Mouse (Mus musculus): ENCODE results near the gene Rab7.

Rab7 gene

GRCm38 (mm10) chr6:88044577-88045405 lies at the start of gene Rab7:
Gene Rab7 (minus strand): TSS chr6:88045270.
- peak; percentile 94 for DNase-seq

DNA sequence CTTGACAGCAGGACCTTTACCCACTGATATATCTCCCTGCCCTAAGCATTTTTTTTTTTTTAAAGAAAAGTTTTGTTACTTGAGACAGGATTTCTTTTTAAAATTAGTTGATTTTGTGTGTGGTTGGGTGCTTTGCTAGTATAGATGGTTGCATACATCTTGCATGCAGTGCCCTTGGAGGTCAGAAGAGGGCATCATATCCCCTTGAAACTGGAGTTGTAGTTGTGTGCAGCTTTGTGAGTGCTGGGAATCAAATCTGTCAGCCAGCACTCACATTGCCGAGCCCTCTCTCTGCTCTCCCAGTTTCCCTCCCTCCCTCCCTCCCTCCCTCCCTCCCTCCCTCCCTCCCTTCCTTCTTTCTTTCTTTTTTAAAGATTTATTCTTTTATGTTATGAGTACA lies 43.9 kb upstream of the Rab7 start:
- no peak for DNase-seq

DNA sequence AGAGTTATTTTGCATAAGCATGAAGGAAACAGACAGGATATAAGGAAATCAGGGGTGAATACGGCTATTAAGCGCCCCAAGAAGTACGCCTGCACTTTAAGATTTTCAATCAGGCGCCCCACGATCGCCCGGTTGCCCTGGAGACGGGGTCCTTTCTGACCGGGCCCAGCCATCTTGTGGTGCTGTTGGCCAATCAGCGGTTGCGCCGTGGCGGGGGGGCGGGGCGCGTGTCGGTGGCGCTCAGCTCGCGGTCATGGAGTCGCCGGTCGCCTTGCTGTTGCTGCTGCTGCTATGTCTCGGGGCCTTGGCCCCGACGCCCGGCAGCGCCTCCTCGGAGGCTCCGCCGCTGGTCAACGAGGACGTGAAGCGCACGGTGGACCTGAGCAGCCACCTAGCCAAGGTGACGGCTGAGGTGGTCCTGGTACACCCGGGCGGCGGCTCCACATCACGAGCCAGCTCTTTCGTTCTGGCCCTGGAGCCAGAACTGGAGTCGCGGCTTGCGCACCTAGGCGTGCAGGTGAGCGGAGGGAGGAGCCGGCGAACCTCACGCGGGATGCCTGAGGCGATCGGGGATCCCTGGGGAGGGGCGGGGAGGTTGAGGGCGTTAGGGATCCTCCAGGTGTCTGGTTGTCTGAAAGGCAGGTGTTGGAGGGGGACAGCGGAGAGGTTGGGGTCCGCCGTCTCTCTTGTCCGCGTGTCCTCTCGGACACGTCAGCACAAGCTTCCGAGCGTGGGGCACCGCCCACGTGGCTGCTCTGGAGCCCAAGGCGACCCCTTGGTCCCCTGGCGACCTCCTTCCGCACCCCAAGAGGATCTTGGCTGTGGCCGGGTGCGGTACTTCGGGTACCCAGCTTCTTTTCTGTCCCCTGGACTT lies 39.4 kb upstream of the Rab7 start, which contains the start of gene Rpn1:
Rpn1 (plus strand) TSS at position 205 of the 874 bp plus-strand sequence.
- DNase-seq, result peak; percentile 98

GRCm38 (mm10) chr6:88083672-88084071 lies 38.6 kb upstream of the Rab7 start:
- DNase-seq, result no peak

GRCm38 (mm10) chr6:88083095-88083494 lies 38.0 kb upstream of the Rab7 start:
- no peak for DNase-seq

DNA sequence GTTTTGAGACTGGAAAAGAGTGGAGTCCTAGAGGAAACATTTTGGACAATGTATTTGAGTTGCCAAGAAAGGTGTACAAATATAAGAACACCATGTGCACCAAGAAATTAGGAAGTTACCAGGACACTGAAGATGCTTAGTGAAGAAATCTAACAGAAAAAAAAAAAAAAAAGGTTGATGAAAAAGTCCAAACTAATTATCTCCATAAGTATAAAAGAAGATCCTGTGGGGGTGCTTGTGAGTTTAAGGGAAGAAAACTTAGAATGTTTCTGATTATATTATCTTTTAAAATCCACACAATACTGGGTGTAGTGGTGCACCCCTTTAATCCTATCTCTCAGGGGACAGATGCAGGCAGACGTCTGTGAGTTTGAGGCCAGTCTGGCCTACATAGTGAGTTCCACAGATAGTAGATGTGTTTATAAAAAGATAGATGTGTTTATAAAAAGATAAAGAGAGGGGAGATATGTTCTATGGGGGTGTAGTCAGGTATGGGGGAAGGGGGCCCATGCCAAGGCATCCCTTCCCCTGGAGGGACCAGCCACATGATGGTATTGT lies 31.0 kb upstream of the Rab7 start:
- no peak for DNase-seq

- DNase-seq, result peak; percentile 97
Observed at GRCm38 (mm10) chr6:88074752-88075554, 29.9 kb upstream of the Rab7 start.

DNA sequence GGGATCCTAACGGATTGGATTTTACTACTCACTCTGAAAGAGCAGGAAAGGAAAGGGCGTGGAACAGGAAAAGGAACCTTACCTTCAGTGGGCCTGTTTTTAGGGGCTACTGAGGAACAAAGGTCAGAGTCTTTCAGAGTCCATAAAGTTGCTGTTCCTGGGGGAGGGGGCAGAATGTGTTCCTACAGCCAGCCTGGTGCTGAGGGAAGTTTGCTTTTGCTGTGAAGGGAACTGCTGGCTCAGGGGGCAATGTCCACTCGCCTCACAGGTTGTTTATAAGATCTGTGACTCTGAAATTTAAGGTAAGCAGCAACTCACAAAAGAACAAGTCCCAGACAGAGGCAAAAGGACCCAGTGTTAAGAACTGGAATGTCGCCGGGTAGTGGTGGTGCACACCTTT lies 26.1 kb upstream of the Rab7 start:
- DNase-seq, result peak; percentile 71

GRCm38 (mm10) chr6:88070468-88070867 lies 25.4 kb upstream of the Rab7 start:
- no peak for DNase-seq

DNA sequence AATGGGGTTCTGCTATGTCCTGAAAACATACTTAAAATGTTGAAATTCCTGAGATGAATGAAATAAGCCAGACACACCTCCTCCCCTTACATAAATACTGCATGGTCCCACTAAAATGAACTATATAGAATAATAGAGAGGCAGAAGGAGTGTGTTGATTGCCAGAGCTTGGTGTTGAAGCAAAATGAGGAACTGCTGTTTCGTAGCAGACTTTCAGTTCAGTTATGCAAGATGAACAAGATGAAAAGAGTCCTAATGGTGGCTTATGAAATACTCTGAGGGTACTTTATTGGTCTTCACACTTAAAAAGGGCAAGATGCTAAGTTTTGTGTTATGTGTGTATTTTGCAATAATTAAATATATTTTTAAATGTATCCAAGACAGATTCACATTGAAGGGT lies 23.7 kb upstream of the Rab7 start:
- no peak for DNase-seq

DNA sequence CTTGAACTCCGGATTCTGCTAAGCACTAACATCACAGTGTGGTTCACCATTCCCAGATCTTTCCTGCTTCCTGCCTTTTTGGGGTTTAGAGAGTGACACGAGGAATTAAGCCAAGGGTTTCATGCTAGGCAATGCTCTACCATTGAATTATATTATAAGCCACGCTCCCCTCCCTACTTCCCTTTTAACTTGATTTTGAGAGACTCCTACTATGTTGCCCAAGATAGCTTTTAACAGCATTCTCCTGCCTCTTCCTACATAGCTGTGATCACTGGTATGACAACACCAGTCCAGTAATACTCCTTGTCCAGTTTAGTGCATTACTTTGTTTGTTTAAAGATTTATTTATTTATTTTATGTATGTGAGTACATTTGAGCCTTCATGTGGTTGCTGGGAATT lies 22.7 kb upstream of the Rab7 start:
- DNase-seq, result no peak

DNA sequence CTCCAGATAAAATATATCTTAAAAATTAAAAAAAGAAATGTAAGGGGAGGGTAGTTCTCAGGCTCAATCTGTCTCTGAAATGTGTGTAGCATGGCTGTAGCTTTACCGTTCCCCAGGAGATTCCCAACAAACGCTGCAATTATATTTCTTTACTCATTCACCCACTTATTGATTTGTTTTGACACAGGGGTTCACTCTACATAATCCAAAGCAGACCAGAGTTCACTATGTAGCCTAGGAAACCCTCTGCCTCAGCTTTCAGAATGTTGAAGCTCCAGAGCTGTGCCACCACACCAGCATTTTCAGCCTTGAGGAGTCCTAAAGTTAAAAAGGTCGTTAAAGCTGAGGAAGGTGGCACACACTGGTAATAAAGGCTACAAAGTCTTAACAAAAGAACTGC lies 20.9 kb upstream of the Rab7 start:
- DNase-seq, result no peak

DNA sequence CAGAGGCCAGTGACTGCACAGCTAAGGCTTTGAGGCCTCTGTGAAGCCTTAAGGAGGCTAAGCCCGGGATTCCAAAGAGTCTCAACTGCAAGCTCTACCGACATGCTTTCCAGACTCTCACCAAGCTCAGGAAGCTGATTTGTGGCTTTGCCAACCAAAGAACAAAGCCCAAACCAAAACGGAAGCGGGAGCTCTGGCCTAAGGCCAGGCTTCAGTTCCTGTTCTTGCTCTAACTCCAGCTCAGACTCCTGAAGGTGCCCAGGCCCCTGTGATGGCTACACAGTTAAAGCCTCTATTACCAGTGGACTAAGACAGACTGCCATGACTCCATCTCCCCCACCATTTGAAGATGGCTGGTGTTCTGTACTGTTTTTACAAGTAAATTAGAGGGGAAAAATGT lies 20.0 kb upstream of the Rab7 start:
- DNase-seq, result peak; percentile 67

- DNase-seq, result no peak
Observed at GRCm38 (mm10) chr6:88064072-88064642, 19.1 kb upstream of the Rab7 start.

GRCm38 (mm10) chr6:88062398-88062797 lies 17.3 kb upstream of the Rab7 start:
- DNase-seq, result no peak

GRCm38 (mm10) chr6:88061406-88061805 lies 16.3 kb upstream of the Rab7 start:
- DNase-seq, result no peak

DNA sequence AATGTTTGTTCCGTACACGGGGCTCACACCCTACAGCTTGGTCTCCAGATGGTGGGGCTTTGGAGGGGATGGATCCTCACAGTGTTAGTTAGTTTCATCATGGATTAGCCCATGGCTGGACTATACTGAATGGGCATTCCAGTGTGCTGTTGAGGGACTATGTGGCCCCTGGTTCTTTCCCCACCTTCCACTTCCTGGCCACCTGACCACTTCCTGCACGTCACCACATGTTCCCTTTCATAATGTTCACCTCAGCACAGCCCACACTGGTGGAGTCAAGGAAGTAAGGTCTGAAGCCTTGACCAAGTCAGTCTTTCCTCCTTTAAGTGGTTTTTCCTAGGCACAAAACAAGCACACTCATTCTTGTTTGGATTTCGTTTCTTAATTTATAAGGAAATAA lies 15.5 kb upstream of the Rab7 start:
- no peak for DNase-seq

- DNase-seq, result no peak
Observed at GRCm38 (mm10) chr6:88059903-88060302, 14.8 kb upstream of the Rab7 start.

DNA sequence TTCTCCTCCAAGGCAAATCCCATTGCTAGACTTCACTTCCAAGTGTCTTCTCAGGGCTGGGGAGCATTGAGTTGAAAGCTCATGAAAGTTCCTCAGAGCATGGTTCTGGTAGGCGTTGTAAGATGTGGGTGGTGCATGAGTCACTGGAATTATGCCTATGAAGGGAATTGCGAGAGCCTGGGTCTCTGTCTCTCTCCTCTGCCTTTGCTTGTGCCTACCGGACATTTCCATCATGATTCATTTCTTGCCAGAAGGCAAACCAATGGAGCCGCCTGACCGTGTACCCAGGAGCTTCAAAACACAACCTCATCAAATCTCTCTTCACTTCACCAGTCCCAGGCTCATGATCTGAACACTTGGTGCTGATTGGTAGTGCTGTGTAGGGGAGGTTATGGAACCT lies 11.8 kb upstream of the Rab7 start:
- no peak for DNase-seq

GRCm38 (mm10) chr6:88055663-88056062 lies 10.6 kb upstream of the Rab7 start:
- no peak for DNase-seq

GRCm38 (mm10) chr6:88054081-88054835 lies 9.2 kb upstream of the Rab7 start:
- DNase-seq, result no peak

Measured in kidney, adult 18-20 months (tissue).